Mouse (Mus musculus) heart, embryonic 16.5 days (tissue): ENCODE measurements around the gene S100a2. TPM values are rescaled to one million over a fixed set of nuclear protein-coding genes. Genes with fewer than 3 reads are reported as not detected.
A peak's percentile ranks its signal among the peaks of the same experiment; 100 is the strongest.

Experiments used
- ATAC-seq: fragments of 200-750 bp; cut with Nextera tagmentation; replicated peaks from 2 replicates; pipeline ENCODE4 v1.8.0; 2017; ENCODE audit warnings: moderate number of reproducible peaks; ENCODE audit not compliant: insufficient read depth, low FRiP score; ENCODE audit errors: extremely low read depth
- H3K27ac ChIP-seq: fragments of 300-500 bp; sonication (generic); 2 replicates; pipeline ENCODE4 v1.5.1; 2014; ENCODE audit warnings: mild to moderate bottlenecking, low read length, control low read depth, moderate library complexity
- H3K27me3 ChIP-seq: fragments of 300-500 bp; sonication (generic); 2 replicates; pipeline ENCODE4 v1.6.1; 2014; ENCODE audit warnings: low read length, mixed read lengths; ENCODE audit not compliant: control insufficient read depth, insufficient read depth
- H3K36me3 ChIP-seq: fragments of 300-500 bp; sonication (generic); 2 replicates; pipeline ENCODE4 v1.6.1; 2014; ENCODE audit not compliant: control insufficient read depth, insufficient read depth
- H3K4me1 ChIP-seq: fragments of 300-500 bp; sonication (generic); 2 replicates; pipeline ENCODE4 v1.6.1; 2014; ENCODE audit warnings: low read length, mixed read lengths; ENCODE audit not compliant: control insufficient read depth, insufficient read depth
- H3K4me2 ChIP-seq: fragments of 300-500 bp; sonication (generic); 2 replicates; pipeline ENCODE4 v1.6.1; 2014; ENCODE audit warnings: low read depth, mild to moderate bottlenecking, control low read depth, low read length
- H3K4me3 ChIP-seq: fragments of 300-500 bp; sonication (generic); 2 replicates; pipeline ENCODE4 v1.5.1; 2014; ENCODE audit warnings: mild to moderate bottlenecking, control low read depth, low read length
- H3K9ac ChIP-seq: fragments of 300-500 bp; sonication (generic); 2 replicates; pipeline ENCODE4 v1.6.1; 2014; ENCODE audit warnings: low read length, control low read depth
- H3K9me3 ChIP-seq: fragments of 300-500 bp; sonication (generic); replicated peaks from 2 replicates; pipeline ENCODE4 v1.6.1; 2016; ENCODE audit warnings: low read length; ENCODE audit not compliant: control insufficient read depth
- WGBS: fragments of 180-500 bp; shearing (Covaris S2); extraction: QIAGEN DNeasy Blood & Tissue Kit; methylation state at CpG from one replicate; pipeline ENCODE4 v1.1.7; 2014; 5-methylcytosine and 5-hydroxymethylcytosine counted together
- polyA plus RNA-seq: library from polyadenylated mRNA; unstranded; fragments of >200 nt; fragmentation: Nextera tagmentation; extraction: Ambion mirVana; gene quantifications from 2 replicates; pipeline ENCODE4 v1.2.1, GENCODE M21; 2015

S100a2 gene
- polyA plus RNA-seq, 1 experiment from 2014 or later: not detected

DNA sequence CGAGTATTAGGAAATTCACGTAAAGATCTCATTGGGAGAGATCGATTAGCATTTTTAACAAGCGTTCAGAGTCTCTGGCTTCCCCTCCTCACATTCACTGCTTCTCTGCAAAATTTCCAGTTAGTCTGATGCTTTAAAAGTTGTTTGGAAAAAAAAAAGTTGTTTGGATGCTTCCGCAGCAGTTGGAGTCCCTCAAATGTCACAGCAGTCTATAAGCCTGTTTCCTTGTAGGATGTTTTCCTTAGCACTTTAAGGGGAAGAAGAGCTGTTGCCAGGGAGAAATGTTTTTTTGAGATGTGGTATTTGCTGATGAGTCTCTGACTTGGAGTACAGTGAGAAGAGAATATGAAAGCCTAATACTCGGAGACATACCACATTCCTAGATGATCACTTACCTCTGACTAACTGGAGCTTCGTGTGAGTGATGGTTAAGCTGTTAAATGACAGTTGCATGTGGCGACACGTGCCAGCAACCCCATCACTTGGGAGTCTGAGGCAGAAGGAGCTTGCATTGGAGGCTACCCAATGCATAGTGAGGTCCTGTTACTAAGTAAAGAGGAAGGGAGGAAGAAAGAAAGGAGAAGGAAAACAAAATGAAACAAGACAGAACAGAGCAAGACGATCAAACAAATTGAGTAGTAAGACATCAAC lies 13.6 kb upstream of the S100a2 start:
- H3K4me1 ChIP-seq: peaks cover 4% of the 10 kb centered on the region; the same call in 1 of the 2 replicates
- no peak overlapping the region for H3K27ac ChIP-seq
- WGBS: 65% methylated on average over 10 of the region's 10 CpGs
- no peaks in the 10 kb centered on the region for H3K27me3 ChIP-seq
- H3K9ac ChIP-seq: no peak overlapping the region
- H3K4me3 ChIP-seq: no peak overlapping the region
- H3K9me3 ChIP-seq: no peaks in the 10 kb centered on the region
- H3K4me2 ChIP-seq: no peak overlapping the region
- no peaks in the 10 kb centered on the region for H3K36me3 ChIP-seq
- no peak for ATAC-seq

DNA sequence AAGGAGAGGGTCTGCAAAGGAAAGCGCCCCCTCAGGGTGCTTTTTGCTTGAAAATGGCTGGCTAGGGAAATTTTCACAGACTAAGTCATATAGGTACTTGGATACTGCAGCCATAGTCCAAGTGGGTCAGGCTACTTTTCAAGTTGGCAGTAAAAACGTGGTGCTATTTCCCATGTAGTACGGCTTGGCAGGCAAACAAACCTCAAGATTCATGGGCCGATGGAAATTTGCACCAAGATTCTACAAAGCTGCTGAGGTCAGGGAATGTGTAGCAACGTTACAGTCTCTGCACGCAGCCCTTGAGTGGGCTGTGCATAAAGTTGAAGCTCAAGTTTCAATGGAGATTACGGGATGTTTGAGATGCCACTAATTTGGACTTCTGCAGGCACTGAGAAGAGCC lies 10.6 kb upstream of the S100a2 start:
- H3K4me1 ChIP-seq: peaks cover 4% of the 10 kb centered on the region; the same call in 1 of the 2 replicates
- no peak overlapping the region for H3K9ac ChIP-seq
- no peak for ATAC-seq
- H3K36me3 ChIP-seq: no peaks in the 10 kb centered on the region
- H3K27me3 ChIP-seq: no peaks in the 10 kb centered on the region
- H3K27ac ChIP-seq: no peak overlapping the region
- H3K9me3 ChIP-seq: 0 out of 2 replicates have a peak, but pooled peaks cover 2% of the 10 kb centered on the region
- WGBS: 54% methylated on average over 7 of the region's 7 CpGs
- no peak overlapping the region for H3K4me2 ChIP-seq
- no peak overlapping the region for H3K4me3 ChIP-seq

DNA sequence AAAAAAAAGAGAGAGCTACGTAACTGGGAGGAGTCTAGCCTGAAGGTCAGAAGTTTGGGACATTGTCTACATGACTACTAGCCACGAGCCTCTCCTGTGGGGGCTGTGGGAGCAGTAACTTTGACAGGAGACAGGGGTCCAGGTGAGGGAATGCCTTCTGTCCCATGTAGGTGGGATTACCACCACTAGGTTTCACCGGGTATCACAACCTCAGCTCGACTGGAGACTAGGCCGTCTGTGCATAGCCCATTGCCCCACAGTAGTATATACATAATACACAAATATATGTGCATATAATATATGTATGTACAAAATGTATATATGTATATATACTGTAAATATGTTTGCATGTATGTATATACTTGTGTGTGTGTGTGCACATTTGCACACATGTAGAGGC lies 8.9 kb upstream of the S100a2 start:
- Histone ChIP-seq H3K4me3 (no peak overlapping the region), H3K4me1 (peaks cover 4% of the 10 kb centered on the region; the same call in 1 of the 2 replicates), H3K36me3 (no peaks in the 10 kb centered on the region), H3K9me3 (0 out of 2 replicates have a peak, but pooled peaks cover 2% of the 10 kb centered on the region), H3K27ac (no peak overlapping the region), H3K4me2 (no peak overlapping the region), H3K27me3 (no peaks in the 10 kb centered on the region), H3K9ac (no peak overlapping the region)
- WGBS: 88% methylated on average over 5 of the region's 5 CpGs
- ATAC-seq: no peak

DNA sequence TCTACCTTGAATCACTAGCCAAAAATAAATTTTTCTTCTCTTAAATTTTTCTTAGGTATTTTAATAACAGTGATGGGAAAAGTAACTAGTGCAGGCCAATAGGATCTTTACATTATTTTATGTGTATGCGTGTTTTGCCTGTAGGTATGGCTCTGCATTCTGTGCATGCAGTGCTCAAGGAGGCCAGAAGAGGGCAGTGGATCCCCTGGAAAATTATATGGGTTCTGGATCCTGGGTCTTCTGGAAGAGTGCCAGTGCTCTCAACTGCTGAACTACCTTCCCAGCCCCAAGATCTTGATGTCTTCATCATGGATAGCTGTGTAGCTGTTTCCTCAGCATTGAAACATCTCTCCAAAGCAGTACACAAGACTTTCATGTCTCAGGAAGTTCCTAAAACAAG lies 7.9 kb upstream of the S100a2 start:
- Histone ChIP-seq H3K36me3 (no peaks in the 10 kb centered on the region), H3K4me3 (no peak overlapping the region), H3K4me1 (peaks cover 5% of the 10 kb centered on the region; the same call in 1 of the 2 replicates), H3K4me2 (no peak overlapping the region), H3K9me3 (0 out of 2 replicates have a peak, but pooled peaks cover 2% of the 10 kb centered on the region), H3K27ac (no peak overlapping the region), H3K27me3 (no peaks in the 10 kb centered on the region), H3K9ac (no peak overlapping the region)
- WGBS: 94% methylated on average over 1 of the region's 1 CpGs
- ATAC-seq: no peak

DNA sequence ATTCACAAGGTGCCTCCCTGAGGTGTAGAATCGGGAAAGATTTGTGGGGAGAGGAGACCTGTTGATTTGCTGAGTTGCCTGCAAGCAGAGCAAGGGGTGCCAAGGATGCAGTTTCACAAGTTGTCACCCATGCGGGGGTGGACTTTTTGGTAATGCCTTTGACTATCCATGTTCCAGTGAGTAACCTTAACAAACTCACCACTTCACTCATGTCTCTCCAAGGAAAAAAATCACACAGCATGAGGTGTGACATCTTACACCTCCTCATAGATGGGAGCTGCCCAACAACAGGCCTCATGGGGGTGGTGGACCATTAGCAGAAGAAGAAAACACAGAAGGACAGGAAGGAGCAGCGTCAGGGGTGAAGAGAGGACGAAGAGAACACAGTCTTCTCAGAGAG lies 7.5 kb upstream of the S100a2 start:
- ATAC-seq: no peak
- Histone ChIP-seq H3K9me3 (0 out of 2 replicates have a peak, but pooled peaks cover 2% of the 10 kb centered on the region), H3K36me3 (no peaks in the 10 kb centered on the region), H3K9ac (no peak overlapping the region), H3K27ac (no peak overlapping the region), H3K4me3 (no peak overlapping the region), H3K27me3 (no peaks in the 10 kb centered on the region), H3K4me2 (no peak overlapping the region), H3K4me1 (peaks cover 9% of the 10 kb centered on the region)
- WGBS: 81% methylated on average over 4 of the region's 4 CpGs

DNA sequence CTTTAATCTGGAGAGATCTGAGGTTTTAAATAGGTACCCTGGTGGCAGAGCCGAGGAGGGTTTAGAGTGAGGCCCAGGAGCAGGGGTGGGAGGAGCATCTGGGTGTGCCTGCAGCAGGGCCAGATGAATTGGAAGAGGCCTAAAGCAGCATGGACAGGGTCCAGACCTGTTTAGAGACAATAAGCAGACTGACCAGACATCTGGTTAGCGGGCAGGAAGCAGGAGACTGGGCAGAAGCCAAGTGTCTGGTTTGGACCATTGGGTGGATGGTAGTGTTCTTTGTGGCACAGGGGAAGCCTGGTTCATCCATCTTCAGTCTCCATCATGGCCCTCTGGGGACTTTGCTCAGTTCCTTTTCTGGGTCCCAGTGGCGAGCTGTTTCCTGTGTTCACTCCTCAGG lies 6.2 kb upstream of the S100a2 start:
- 0 out of 2 replicates have a peak, but pooled peaks cover 2% of the 10 kb centered on the region for H3K9me3 ChIP-seq
- no peak for ATAC-seq
- 37% methylated on average over 3 of the region's 3 CpGs for WGBS

DNA sequence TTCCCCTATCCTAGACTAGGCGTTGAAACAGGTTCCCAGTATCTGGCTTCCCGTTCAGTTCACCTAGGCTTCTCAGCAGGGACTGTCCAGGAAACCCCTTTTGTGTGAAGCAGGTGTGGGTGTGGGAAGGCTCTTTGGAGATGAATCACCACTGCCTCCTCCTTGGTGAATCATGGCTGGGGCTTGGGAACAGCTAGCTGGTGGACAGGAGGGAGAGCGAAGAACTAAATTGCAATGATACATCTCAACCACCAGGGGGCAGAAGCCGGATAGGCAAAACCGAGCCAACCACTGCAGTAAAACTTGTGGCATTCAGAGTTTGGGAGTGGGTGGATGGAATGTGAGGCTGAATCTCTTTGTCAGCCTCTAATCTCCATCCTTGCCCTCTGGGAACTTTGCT lies 4.5 kb upstream of the S100a2 start:
- H3K9ac ChIP-seq: no peak overlapping the region
- no peak for ATAC-seq
- H3K27ac ChIP-seq: no peak overlapping the region
- H3K9me3 ChIP-seq: 0 out of 2 replicates have a peak, but pooled peaks cover 2% of the 10 kb centered on the region
- no peak overlapping the region for H3K4me3 ChIP-seq
- peaks cover 9% of the 10 kb centered on the region; the same call in 1 of the 2 replicates for H3K4me1 ChIP-seq
- no peaks in the 10 kb centered on the region for H3K27me3 ChIP-seq
- H3K36me3 ChIP-seq: no peaks in the 10 kb centered on the region
- 29% methylated on average over 5 of the region's 5 CpGs for WGBS
- H3K4me2 ChIP-seq: no peak overlapping the region

More for the DNA sequence above, 6.2 kb upstream of the S100a2 start:
- Histone ChIP-seq H3K4me3 (no peak overlapping the region), H3K4me1 (peaks cover 10% of the 10 kb centered on the region), H3K27ac (no peak overlapping the region), H3K36me3 (no peaks in the 10 kb centered on the region), H3K9ac (no peak overlapping the region), H3K4me2 (no peak overlapping the region), H3K27me3 (no peaks in the 10 kb centered on the region)

DNA sequence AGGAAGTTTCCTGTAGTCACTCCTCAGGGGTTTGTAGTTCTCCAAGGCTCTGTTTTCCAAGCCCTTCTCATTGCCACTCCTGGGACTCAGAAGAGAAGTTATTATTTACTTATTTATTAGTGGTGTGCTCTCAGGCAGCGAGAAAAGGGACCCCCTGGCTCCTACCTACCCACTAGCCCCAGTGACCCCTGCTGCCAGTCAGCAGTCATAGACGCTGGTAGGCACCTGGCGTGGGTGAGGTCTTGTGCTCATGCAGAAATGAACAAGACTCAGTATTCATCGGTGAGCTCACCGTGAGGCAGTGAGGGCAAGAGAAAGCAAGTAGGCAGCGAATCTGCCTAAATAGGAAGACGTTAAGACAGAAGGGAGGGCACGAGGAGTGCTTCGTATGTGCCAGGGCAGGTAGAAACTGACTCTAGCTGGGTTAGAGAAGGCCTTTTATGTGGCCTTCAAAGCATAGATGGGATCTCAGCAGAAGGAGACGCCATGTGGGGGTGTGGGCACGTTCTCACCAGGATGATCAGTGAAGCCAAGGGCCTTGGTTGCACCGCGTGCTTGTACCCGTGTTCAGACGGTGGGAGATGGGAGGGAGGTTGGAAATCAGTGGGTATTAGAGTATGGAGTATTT lies 3.9 kb upstream of the S100a2 start:
- H3K27ac ChIP-seq: no peak overlapping the region; the same call in 1 of the 2 replicates

DNA sequence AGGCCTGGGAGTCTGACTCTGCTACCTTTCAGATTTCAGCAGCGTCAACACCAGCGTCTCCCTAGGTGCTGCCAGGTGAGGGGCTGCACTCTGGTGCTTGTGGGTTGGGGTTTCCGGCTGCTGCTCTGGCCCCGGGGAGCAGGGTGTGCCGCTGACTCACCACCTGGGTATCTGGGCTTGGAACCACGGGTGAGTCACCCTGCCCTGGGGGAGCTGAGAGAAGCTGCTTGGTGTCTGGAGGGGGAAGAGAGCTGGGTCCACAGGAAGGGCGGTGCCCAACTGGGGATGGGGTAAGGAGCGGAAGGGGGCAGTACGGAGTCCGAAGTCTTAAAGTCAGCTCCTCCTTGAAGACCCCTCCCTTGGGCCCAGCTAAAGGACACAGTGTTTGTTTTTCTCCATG lies 3.1 kb upstream of the S100a2 start:
- Histone ChIP-seq H3K36me3 (no peaks in the 10 kb centered on the region), H3K27ac (peak overlapping the region; percentile 55), H3K9ac (peak overlapping the region; percentile 38; the same call in 1 of the 2 replicates), H3K27me3 (no peaks in the 10 kb centered on the region), H3K4me3 (no peak overlapping the region), H3K4me1 (peaks cover 9% of the 10 kb centered on the region; the same call in 1 of the 2 replicates), H3K4me2 (no peak overlapping the region), H3K9me3 (0 out of 2 replicates have a peak, but pooled peaks cover 2% of the 10 kb centered on the region)
- ATAC-seq: peak; percentile 67
- 40% methylated on average over 10 of the region's 10 CpGs for WGBS

More for the DNA sequence above, 3.9 kb upstream of the S100a2 start:
- ATAC-seq: no peak
- Histone ChIP-seq H3K4me2 (no peak overlapping the region), H3K9me3 (0 out of 2 replicates have a peak, but pooled peaks cover 2% of the 10 kb centered on the region), H3K36me3 (no peaks in the 10 kb centered on the region), H3K4me3 (no peak overlapping the region), H3K27me3 (no peaks in the 10 kb centered on the region), H3K9ac (no peak overlapping the region), H3K4me1 (peaks cover 9% of the 10 kb centered on the region; the same call in 1 of the 2 replicates)
- WGBS: 75% methylated on average over 15 of the region's 15 CpGs
